Mouse (Mus musculus) heart, adult 2 months (tissue): ENCODE measurements around the gene Spon2.

Experiments used
- CTCF ChIP-seq: fragments of 200-600 bp; IDR thresholded peaks from 2 replicates; pipeline ENCODE4 v1.8.1; 2022; ENCODE audit warnings: antibody characterized with exemption, mild to moderate bottlenecking, moderate library complexity
- EP300 ChIP-seq: fragments of 200-500 bp; IDR thresholded peaks from 2 replicates; pipeline ENCODE4 v1.6.1; 2011; ENCODE audit warnings: low read depth, low read length, control low read depth; ENCODE audit not compliant: insufficient read depth
- POLR2A ChIP-seq: fragments of 200-500 bp; IDR thresholded peaks from 2 replicates; pipeline ENCODE4 v1.6.1; 2011; ENCODE audit warnings: mild to moderate bottlenecking, low read depth, low read length, control low read depth; ENCODE audit not compliant: insufficient read depth

GRCm38 (mm10) chr5:33230285-33230684, 12.0 kb upstream of the Spon2 start:
- TF ChIP-seq CTCF (no peak), POLR2A (no peak), EP300 (no peak)
